Mouse (Mus musculus): ENCODE data around the gene Dnttip2.
"Not testable (repeated sequence)": the region's sequence is repeated elsewhere in the genome, so short reads cannot be mapped to it uniquely, and the experiment has no call there.

Gene Dnttip2

DNA sequence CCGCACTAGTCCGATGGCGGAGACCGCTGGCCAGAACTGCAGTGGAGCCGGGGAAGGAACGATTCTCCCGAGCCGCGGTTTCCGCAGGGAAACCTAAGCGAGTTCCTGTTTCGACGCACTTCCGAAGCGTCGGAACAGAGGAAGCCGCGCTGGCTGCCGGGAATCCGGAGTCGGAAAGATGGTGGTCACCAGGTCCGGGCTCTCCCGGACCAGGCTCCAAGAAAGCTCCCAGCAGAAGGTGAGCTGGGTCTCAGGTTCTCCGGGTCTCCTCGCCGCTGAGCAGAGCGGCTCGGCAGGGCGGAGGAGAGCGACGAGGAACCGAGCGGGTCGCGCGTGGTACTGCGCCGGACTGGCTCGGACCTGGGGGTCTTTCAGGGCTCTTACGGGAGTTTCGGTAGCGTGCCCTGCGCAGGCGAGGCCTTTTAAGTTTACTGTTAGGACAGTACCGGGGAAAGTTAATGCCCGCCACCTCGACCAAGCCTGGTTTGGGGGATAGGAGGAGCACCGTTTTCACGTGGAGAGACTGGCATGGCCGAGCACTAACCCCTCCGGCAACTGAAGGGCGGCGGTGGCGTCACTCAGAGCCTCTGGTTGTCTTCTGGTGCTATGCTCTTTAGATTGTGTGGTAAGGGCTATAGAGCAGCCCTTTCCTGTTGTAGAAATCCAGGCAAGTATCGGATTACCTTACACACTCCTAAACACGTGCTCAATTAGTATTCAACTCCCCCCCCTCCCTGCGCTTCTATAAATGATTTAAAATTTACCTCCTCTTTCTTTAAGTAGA is at the start of gene Dnttip2:
TSS of gene Dnttip2 (plus strand) at position 148 of the 784 bp plus-strand sequence.
- peak; percentile 91 for DNase-seq (ENCODE audit: low read depth, low spot score)

DNA sequence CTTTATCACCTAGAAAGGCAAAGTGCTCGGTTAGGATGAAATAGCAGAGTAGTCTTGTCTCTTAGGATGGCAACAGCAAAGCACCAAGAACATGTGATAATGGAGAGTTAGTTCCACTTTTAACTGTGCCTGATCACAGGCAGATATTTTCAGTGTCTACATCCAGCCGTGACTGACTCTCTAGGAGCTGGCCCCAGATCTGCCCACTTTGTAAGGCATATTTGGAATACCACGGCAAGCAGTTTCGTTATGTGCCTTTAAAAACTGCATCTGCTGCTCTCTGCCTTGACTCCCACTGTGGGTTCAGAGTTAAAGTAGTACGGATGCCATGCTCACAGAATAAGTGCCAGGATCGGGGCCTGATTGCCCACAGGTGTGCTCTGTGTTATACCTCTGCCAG is 47.2 kb upstream of the Dnttip2 start:
- not testable (repeated sequence) for DNase-seq (ENCODE audit: low read depth, low spot score)

DNA sequence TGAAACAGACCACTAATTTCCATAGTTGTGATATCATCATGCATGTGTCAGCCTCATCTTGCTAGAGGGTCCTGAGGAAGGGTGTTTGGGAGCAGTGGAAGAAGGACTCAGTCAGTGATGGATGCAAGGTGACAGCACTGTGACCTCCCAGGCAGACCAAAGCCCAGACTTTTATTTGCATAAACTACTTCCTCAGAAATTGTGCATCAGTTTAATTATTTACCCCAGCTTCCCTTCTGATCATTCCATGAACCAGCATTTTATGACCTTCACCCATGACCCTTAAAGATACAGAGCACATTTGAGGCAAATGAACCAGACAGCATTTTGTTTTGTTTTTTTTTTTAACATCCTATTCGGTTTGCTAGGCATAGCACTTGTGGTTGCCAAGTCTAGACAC is 38.4 kb upstream of the Dnttip2 start:
- no peak for DNase-seq (ENCODE audit: low read depth, low spot score)

DNA sequence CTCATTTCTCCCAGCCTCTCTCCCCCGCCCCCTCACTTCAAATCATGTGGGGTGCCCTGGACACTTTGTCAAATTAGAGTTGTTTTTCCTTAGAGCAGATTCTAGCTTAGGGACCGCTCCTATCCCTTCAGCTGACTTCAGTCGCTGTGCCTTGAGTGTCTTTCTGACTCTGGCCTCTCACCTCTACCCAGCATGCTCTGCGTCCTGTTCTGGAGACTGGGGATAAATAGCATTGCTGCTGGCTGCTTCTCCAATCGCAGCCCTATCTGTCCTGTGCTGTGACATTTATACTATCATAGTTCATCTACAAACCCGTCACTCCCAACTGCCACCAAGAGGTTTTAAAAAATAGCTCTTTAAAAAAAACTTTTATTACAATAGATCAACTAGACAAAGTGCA is 31.3 kb upstream of the Dnttip2 start:
- no peak for DNase-seq (ENCODE audit: low read depth, low spot score)

DNA sequence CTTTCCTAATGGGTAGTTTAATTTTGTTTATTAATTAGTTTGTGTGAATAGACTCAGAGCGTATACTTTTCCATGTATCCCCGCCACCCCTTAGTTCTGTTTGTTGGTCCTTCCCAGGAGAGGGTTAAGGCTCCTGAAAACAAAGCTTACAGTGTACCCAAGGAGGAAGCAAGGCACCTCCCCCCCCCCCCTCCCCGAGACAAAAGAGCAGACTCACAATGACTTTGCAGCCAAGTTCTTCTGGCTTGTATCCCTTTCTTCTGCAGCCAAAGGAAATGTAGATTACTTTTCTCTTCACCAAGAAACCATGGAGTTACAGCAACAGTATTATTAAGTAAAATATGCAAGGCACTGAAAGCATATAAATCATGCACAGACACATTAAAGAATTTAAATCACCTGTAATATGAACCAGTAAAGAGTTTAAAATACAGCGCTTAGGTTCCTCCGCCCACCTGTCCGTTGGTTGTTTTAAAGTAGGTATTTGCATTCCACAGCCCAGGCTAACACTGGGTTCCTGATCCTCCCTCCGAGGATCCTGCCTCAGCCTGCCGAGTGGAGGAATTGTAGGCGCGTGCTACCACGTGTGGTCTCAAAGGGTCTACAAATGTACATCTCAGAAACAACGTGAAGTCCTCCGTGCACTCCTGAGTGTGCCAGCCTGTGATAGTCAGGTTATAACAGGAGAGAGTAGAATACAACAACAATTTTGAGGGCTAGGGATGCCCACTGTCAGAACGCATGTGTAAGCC is 30.6 kb upstream of the Dnttip2 start:
- no peak for DNase-seq (ENCODE audit: low read depth, low spot score)

DNA sequence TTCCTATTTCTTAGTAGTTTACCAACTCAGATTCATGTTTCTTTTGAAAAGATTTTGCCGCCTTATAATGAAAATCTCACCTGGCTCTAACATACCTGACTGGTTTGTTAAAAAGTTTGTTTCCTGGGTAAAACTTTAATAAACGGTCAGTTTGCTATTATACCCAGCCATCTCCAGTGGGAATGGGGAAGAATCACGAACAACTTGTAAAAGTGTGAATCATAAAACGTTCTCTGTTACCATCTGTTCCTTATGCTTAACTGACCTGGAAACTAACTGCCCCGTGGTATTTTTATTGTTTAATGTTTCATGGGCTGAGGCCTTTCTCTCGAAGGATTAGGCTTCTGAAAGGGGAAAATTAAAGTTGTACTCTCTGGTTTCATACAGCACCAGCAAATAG is 29.4 kb upstream of the Dnttip2 start:
- DNase-seq (ENCODE audit: low read depth, low spot score): no peak

DNA sequence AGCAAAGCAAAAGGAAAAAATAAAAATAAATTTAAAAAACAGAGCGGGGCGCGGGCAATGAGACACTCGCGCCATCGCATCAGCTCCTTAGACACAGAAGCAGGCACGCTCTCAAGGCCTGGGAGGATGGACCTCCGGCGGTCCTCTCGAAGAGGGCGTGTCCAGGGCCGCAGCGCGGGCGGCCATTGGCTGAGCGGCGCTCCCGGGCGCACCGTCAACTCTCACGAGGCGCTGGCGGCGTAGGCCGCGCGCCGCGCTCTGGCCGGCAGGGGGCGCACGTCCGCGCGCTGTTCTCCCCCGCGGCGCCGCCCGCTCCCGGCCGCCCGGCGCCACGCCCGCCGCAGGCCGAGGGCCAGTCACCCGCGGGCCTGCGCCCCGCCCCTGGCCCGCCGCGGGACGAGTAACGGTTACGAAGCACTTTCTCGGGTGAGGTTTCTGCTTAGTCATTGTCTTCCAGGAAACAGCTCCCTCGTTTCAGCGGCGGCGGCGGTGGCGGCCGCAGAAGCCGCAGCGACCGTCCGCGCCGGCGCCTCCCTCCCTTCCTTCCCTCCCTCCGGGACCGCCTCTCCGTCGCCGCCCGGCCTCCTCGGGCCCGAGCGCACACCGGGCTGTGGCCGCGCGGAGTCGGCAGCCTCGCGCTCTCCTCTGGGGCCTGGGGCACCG is 28.8 kb upstream of the Dnttip2 start, which contains the start of gene Gclm:
TSS of gene Gclm (plus strand) at position 343 of the 663 bp plus-strand sequence.
- DNase-seq (ENCODE audit: low read depth, low spot score): peak; percentile 97

DNA sequence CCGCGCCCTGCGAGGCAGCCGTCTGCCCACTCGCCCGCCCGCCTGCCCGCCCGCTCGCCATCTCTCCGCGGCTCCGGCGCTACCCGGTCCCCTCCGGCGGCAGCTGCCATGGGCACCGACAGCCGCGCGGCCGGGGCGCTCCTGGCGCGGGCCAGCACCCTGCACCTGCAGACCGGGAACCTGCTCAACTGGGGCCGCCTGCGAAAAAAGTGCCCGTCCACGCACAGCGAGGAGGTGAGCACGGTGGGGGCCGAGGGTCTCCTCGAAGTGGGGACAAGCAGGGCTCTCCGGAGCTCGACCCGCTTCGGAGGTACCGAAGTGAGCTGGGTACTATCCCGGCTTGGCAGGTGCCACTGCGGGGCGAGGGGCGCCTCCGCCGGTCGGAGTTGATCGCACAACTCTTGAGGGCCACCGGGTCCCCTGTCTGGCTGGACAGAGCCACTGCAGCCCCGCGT is 28.3 kb upstream of the Dnttip2 start:
- peak; percentile 63 for DNase-seq (ENCODE audit: low read depth, low spot score)

DNA sequence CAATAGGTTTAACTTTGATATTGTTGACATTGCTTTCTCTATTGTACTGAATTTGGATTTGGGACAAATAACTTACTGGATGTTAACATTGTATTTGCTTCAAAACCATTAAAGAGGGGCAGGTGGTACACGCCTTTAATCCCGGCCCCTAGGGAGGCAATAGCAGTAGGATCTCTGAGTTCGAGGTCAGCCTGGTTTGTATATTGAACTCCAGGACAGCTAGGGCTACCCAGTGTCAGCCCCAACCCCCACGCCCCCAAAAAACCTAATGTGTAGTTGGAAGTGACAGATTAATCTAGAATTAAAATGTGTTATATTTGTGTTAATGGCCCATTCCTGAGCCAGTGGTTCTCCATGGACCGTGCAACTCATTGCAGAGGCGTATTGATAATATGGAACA is 27.8 kb upstream of the Dnttip2 start:
- DNase-seq (ENCODE audit: low read depth, low spot score): no peak

DNA sequence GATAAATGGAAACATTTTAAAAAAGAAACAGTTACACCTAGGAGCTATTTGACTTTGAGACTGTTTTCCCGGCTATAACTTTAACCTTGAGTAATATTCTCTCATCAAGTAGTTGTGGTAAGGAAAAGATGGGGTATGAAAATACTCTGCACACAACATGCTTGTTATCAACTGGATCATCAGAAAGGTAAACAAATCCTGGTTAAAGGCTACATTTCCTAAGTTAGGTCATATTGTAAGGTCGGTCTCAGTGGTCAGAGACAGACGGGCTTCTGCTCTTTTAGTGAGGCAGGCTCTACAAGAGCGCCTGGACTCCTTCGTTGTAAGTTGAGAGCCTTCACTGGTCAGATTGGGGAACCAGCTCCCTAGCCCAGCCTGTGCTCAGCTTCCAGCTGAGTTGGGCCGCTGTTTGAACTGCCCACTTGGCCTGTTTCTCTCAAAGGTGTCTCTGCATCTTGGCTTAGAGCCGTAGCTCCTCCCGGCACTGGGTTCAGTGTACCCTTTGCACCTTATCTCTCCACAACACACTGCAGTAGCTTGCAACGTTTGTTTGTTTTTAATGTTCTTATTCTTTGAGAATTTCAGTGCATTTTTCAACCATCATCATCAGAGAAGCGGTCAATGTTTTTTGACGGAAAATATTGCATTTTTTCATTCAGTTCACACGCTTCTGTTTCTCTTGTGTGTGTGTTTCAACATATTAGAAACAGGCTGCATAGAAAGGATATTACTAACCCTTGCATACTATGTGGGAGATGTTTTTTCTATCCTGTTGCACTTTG is 27.0 kb upstream of the Dnttip2 start:
- no peak for DNase-seq (ENCODE audit: low read depth, low spot score)

DNA sequence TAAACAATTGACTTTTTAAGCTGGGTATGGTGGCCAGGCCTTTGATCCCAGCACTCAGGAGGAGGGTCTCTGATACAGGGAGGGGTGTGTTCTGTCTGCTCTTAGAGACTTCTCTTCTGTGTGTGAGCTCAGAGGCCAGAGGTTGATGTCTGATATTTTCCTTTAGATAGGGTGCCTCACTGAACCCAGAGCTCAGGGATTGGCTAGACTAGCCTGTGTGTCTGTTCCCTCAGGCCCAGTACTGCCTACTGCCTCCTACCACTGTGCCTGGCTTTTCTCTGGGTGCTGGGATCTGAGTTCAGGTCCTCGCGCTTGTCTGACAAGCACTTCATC is 26.5 kb upstream of the Dnttip2 start:
- DNase-seq (ENCODE audit: low read depth, low spot score): no peak

DNA sequence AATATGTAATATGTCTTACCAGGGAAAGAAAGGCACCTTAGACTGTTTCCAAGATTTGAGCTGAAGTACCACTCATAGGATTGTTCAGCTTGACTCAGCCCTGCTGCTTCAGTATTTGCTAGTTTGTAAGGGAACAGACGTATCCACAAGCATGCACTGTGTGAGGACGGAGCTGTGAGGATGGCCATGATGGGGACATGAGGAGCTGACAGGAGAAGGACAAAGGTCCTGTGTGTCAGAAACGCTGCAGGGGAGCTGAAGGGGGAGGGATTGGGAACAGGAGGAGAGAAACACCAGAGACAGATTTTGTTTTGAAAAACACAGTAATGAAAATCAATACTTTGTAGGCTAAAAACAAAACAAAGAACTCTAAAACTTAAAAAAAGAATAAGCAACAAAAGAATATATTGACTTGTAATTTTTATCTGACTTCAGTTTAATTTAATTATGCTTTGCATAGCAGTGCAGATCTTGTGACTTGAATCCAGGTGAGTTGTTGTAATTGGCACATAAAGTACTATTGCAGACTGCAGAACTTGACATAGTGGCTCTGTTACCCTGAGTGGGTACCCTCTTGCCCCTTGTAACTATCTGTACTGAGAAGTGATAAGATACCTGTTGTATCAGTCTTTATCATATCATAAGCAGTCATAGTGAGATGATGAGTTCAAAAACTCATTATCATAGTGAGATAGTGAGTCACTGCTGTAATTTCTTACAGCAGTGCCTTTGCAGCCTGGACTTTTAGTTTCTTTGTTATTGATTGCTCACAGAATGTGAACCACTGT is 21.5 kb upstream of the Dnttip2 start:
- no peak for DNase-seq (ENCODE audit: low read depth, low spot score)

DNA sequence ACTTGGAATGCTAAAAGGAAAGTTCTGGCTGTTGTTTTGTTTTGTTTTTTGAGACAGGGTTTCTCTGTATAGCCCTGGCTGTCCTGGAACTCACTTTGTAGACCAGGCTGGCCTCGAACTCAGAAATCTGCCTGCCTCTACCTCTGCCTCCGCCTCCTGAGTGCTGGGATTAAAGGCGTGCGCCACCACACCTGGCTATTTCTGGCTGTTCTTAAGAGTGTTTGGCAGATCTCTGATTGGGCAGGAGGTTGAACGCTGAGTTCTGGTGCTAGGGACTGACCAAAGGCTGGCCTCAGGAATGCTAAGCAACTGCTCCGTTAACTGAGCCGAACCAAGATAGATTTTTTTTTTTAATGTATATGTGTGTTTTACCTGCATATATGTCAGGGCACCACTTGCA is 20.1 kb upstream of the Dnttip2 start:
- DNase-seq (ENCODE audit: low read depth, low spot score): not testable (repeated sequence)

DNA sequence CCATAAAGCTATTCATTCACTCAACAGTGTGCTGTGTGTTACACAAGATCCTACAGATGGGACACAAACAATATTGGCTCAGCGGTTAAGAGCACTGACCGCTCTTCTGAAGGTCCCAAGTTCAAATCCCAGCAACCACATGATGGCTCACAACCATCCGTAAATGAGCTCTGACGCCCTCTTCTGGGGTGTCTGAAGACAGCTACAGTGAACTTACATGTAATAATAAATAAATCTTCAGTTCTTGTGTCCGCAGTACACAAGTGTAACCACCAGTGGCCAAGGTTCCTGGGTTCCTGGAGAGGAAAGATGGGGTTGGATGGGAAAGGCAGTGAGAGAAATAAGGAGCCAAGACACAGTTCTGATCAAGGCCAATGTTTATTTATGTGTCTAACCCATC is 4.2 kb upstream of the Dnttip2 start:
- peak; percentile 41 for DNase-seq (ENCODE audit: low read depth, low spot score)

DNA sequence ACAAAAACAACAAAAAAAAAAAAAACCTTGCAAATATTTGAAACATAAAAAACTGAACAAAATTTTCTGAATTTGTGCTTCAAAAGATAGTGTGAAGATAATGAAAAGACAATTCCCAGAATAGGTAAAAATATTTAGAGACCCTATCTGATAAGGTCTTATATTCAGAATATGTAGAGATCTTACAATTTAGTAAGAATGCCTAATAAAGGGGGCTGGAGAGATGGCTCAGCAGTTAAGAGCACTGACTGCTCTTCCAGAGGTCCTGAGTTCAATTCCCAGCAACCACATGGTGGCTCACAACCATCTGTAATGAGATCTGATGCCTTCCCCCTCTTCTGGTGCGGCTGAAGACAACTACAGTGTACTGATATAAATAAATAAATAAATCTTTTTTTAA is 1.6 kb upstream of the Dnttip2 start:
- not testable (repeated sequence) for DNase-seq (ENCODE audit: low read depth, low spot score)

DNA sequence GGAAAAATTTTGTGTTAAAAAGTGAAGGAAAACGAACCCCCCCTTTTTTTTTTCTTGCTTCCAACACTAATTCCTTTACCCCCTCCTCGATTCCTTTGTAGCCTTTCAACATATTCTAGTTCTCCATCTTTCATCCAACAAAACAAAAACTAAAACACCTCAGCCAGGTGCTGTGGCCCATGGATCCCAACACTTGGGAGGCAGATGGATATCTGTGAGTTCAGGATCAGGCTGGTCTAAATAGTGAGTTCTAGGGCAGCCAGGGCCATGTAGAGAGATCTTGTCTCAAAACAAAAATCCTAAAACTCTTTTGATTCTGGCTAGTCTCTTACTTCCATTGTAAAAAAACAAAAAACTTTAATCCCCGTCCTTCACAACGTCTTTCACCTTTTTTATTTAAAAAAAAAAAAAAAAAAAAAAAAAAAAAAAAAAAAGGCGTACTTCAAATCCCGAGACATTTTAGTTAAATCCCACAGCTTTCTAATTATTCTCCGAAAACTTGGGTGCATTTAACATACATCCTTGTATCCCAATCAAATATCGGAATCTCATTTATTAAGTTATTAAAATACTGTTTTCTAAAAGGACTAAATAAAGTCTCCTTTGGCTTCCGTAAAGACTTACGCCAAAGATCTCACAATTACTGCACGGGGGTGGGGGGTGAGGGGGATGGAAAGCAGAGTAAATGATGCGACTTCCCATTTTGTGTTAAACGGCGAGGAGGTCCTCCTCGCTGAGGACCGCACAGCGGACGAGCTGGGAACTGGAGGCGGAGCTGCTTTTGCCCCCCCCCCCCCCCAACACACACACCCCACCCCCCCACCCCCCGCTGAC is 564 bp upstream of the Dnttip2 start:
- peak; percentile 24 for DNase-seq (ENCODE audit: low read depth, low spot score)

DNA sequence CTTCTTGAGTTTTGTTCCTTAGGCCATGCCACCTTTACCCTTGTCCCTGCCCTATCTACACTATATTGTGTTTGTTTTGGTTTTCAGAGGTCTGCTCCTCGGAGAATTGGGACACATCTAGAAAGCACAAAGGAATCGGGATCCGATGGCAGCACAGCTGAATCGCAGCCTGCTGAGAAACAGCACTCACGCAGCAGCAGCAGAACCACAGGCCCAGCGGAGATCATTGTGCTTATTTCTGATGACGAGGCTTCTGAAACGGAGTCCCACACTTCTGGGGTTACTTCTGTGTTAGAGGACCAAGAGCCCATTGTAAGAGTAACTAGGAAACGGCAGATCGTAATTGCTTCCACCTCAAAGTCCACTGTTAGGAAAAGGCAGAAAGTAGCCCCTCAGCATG is 923 bp downstream of the Dnttip2 start:
- DNase-seq (ENCODE audit: low read depth, low spot score): no peak

DNA sequence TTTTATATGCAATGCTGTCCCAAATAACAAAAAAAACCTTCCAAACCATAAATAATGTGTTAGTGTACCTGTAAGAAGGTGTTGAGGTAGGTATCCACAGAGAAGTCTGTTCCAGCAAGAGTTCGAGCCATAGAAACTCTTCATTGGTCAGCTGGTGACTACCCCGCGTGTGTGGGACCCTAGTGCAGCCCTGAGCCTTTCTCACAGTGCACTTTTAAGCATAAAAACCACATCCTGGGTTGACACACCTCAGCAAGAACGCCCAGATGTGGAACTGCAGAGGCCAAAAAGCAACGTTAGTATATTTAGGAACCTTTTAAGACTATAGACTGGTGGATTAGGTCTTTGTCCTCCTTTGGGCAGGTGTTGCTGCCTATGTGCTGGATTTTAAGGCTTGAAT is 13.0 kb downstream of the Dnttip2 start:
- DNase-seq (ENCODE audit: low read depth, low spot score): peak; percentile 59

DNA sequence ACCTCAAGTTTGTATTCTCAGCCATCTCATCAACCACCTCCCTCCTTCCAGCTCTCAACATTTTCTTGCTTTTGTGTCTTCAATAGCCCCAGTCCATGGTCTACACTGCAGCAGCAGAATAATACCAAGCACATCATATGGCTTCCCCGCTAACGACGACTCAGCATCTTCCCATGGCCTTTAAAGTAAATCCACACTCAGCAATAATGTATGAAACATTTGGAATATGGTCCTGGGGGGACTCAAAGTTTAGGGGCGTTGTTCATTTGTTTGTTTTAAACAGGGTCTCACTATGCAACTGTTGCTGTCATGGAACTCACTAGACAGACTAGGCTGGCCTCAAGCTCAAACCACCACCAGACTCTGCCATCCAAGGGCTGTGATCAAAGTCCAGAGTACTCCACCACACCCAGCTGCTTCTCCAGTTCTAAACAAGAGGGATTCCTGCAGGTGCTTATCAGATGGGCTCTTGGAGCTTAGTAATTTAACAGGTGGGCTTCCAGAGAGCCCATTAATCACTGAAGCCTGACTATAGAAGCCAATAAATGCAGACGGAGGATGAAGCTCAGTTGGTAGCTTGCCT is 14.5 kb downstream of the Dnttip2 start:
- DNase-seq (ENCODE audit: low read depth, low spot score): no peak

DNA sequence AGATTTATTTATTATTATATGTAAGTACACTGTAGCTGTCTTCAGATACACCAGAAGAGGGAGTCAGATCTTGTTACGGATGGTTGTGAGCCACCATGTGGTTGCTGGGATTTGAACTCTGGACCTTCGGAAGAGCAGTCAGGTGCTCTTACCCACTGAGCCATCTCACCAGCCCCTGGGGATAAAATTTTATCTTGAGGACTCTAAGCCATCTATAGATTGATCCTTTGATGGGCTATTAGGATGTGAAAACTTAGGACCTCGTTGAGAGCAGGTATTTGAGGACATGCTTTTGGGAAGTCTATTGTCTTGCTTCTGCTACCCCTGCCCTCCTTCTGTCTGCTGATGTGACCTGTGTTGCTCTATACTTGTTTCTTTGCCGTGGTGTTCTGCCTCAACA is 15.2 kb downstream of the Dnttip2 start:
- not testable (repeated sequence) for DNase-seq (ENCODE audit: low read depth, low spot score)
